Mouse (Mus musculus): ENCODE measurements around the gene Ier3.

DNA sequence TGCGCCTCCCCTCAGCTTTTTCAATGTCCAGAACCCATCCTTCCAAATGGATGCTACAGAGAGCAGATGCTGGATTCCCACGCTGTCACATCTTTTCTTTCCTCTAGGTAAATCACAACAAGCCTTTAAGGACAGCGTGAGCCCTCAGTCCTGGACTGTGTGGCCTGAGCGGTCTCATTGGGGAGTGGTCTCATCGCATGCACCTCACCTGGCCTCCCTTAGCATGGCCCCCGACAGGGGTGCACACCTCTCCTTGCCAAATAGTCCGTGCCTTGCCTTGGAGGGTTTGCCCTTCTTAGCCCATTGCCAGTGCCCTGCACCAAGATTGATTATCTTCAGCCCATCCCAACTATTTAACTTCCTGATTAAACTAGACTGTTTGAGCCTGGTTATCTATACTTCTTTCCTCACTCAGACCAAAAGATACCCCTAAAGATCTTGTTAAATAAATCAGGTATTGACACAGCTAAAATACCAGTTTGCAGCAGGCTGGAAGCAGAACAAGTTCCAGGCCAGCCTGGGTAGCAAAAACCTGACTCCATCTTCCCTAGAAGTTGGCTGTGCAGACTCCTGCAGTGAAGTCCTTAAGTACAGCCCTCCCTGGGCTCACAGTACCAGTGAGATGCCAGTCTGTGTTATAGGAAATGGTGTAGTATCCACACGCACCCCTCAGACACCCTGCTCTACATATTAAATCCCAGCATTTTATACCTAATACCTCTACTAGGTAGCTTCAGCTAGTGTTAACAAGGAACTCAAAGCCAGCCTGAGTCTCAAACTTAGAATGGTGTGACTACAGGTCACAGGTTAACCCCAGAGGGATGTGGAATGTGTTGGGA, 11.1 kb downstream of the Ier3 start:
- TF ChIP-seq CTCF (IDR thresholded peaks at IDR 0.05; ENCODE audit: control insufficient read depth, insufficient read depth, insufficient replicate concordance, low read depth, low read length) (no peak), POLR2A (IDR thresholded peaks at IDR 0.05; ENCODE audit: control insufficient read depth, low read depth, low read length) (no peak)

All from testis, adult 2 months (tissue).